Comparison of ENCODE assay signal across 6 mouse cellular contexts in the genomic region with DNA sequence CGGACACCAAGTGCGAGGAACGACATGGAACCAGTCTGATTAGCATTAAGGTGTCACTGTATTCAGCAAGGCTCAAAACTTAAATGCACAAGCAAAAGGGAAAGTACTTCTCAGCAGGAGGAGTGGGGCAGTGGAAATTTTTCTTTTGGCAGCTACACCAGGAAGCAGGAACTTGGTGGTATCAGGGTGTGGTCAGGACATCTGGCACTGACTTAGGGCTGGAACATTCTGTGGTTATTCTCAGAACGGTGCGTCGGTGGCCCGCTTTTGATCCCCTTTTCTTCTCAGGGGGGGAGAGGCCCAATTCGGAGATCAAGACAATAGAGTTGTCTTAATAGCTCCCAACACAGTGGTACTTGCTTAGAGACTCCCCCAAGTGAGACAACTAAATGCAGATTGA. TPM values are rescaled to one million over a fixed set of nuclear protein-coding genes. Genes with fewer than 3 reads are reported as not detected.
DNase-seq lines count a peak whose midpoint lies in the region; TF ChIP-seq lines count a peak whose summit lies in the region.
"Not testable (repeated sequence)": the region's sequence is repeated elsewhere in the genome, so short reads cannot be mapped to it uniquely, and the experiment has no call there.

No protein-coding gene starts in this region.

- not testable (repeated sequence) for H3K27me3 ChIP-seq in MEL (ENCODE audit: control insufficient read depth in 1 of 2, insufficient read depth in 2 of 2, low read length in 2 of 2)

- not testable (repeated sequence) for TF ChIP-seq CTCF in MEL (IDR thresholded peaks at IDR 0.05 in 2 of 3, conservative IDR thresholded peaks at IDR 0.05 in 1 of 3; ENCODE audit: control insufficient read depth in 1 of 3, insufficient read depth in 1 of 3, low read depth in 2 of 3, low read length in 3 of 3, poor library complexity in 1 of 3, severe bottlenecking in 1 of 3)

- H3K4me3 ChIP-seq in MEL (ENCODE audit: control insufficient read depth in 1 of 2, insufficient read depth in 1 of 2, low read depth in 2 of 2, low read length in 2 of 2), result not testable (repeated sequence)

- TF ChIP-seq RAD21 in MEL (IDR thresholded peaks at IDR 0.05; ENCODE audit: low read depth, low read length), result not testable (repeated sequence)

- not testable (repeated sequence) for H3K79me2 ChIP-seq in MEL (ENCODE audit: control insufficient read depth, insufficient read depth, low read length, poor library complexity)

- H3K9ac ChIP-seq in MEL (ENCODE audit: control insufficient read depth, low read depth, low read length, poor library complexity, severe bottlenecking), result not testable (repeated sequence)

- not testable (repeated sequence) for H3K36me3 ChIP-seq in MEL (ENCODE audit: control insufficient read depth in 1 of 2, insufficient read depth in 2 of 2, low read length in 2 of 2)

- DNase-seq in 3134 (ENCODE audit: extremely low read depth, insufficient read length, low spot score), result peak; percentile 49
- DNase-seq in 416B (ENCODE audit: low read depth), result peak; percentile 16
- peak; percentile 26 for DNase-seq in CD4-positive, CD25-positive, alpha-beta regulatory T cell, adult 2 months (ENCODE audit: low read depth, low spot score)
- peak; percentile 64 for DNase-seq in MEL (ENCODE audit: low read depth, low spot score)
- DNase-seq in MN1 (ENCODE audit: low spot score), result peak; percentile 43
- DNase-seq in T-cell, adult 2 months (ENCODE audit: low spot score), result peak; percentile 57

- not testable (repeated sequence) for H3K9me3 ChIP-seq in MEL (replicated peaks; ENCODE audit: insufficient read depth, low read length)

- H3K4me1 ChIP-seq in MEL (ENCODE audit: control insufficient read depth in 1 of 2, insufficient read depth in 2 of 2, low read length in 2 of 2), result not testable (repeated sequence)

- TF ChIP-seq POLR2A in MEL (IDR thresholded peaks at IDR 0.05; ENCODE audit: control insufficient read depth in 1 of 2, insufficient read depth in 1 of 2, low read depth in 1 of 2, low read length in 2 of 2, poor library complexity in 1 of 2), result not testable (repeated sequence)

- peak; percentile 66 to 72 for TF ChIP-seq EP300 in MEL (IDR thresholded peaks at IDR 0.05; ENCODE audit: low read depth in 1 of 2, low read length in 2 of 2)

- peak overlapping the region; percentile 55 for H3K27ac ChIP-seq in MEL (ENCODE audit: control insufficient read depth, low read depth, low read length)

TF ChIP-seq in MEL, 35 proteins besides CTCF, POLR2A, EP300 and RAD21:
- TF ChIP-seq TAL1 (IDR thresholded peaks at IDR 0.05; ENCODE audit: low read length) (peak; percentile 69), ETS1 (IDR thresholded peaks at IDR 0.05; ENCODE audit: low read depth, low read length) (peak; percentile 65), ELF1 (IDR thresholded peaks at IDR 0.05; ENCODE audit: low read depth, low read length) (peak; percentile 70; the same call in 1 of the 2 replicates)

RNA-seq across cellular contexts. Expression of a gene that starts 47.3 kb away (rescaled TPM):
- 14.2 and 16.1 TPM in 2 replicates for total RNA-seq in MEL (2012; rRNA removed)
- polyA plus RNA-seq in MEL (2012; ENCODE audit: insufficient read depth in 1 of 2, insufficient read length in 2 of 2, low read depth in 1 of 2, low replicate concordance in 2 of 2, missing spikeins in 1 of 2), result 10 to 100 TPM in 1 of 2 experiments, not detected in 1; 13.2 TPM
